Mouse (Mus musculus) left cerebral cortex, adult 18-20 months (tissue): Measurements from ENCODE around the gene Dync1li1. TPM values are rescaled to one million over a fixed set of nuclear protein-coding genes. Genes with fewer than 3 reads are reported as not detected.

Experiments used
- DNase-seq, 2 experiments: peaks; one replicate each; pipeline ENCODE4 v3.0.0; 2021 to 2022; ENCODE audit warnings: low spot score in 2 of 2, mixed read lengths in 1 of 2
- total RNA-seq, 2 experiments: library from RNA; stranded (reverse); gene quantifications; 2 replicates each; pipeline ENCODE4 v1.2.3; 2021

Dync1li1 gene
- total RNA-seq, 2 experiments from 2014 or later: 93.8 to 96.2 TPM

GRCm38 (mm10) chr9:114761848-114762247 lies 73.3 kb downstream of the Dync1li1 start:
- peak in 1 of 2 experiments; percentile 19 for DNase-seq

- DNase-seq: no peak
Observed at GRCm38 (mm10) chr9:114763341-114763740, 74.8 kb downstream of the Dync1li1 start.

GRCm38 (mm10) chr9:114767030-114767429 lies 78.4 kb downstream of the Dync1li1 start:
- DNase-seq: peak in 1 of 2 experiments; percentile 31

- DNase-seq: no peak
Observed at GRCm38 (mm10) chr9:114767507-114767906, 78.9 kb downstream of the Dync1li1 start.

GRCm38 (mm10) chr9:114768066-114768465 lies 79.5 kb downstream of the Dync1li1 start:
- DNase-seq: no peak

GRCm38 (mm10) chr9:114770224-114770623 lies 81.6 kb downstream of the Dync1li1 start:
- no peak for DNase-seq

- DNase-seq: no peak
Observed at GRCm38 (mm10) chr9:114771565-114771964, 83.0 kb downstream of the Dync1li1 start.

Other genes with a start within 250 kb of the Dync1li1 start
- not detected for gene Ccr4, start 183.9 kb upstream of the Dync1li1 start, total RNA-seq
- gene C130032M10Rik, start 173.1 kb upstream of the Dync1li1 start, total RNA-seq: not detected
- gene Trim71, start 124.4 kb upstream of the Dync1li1 start, total RNA-seq: under 1 TPM; 0.84 to 0.95 TPM
- 10 to 100 TPM; 45.2 to 45.3 TPM for gene Cnot10, start 48.6 kb upstream of the Dync1li1 start, total RNA-seq
- 10 to 100 TPM; 20.2 to 23.7 TPM for gene Cmtm6, start 42.3 kb downstream of the Dync1li1 start, total RNA-seq
- 1 to 10 TPM; 3.6 to 5.0 TPM for gene Cmtm7, start 93.1 kb downstream of the Dync1li1 start, total RNA-seq
- 1 to 10 TPM; 1.5 to 1.9 TPM for gene Cmtm8, start 155.4 kb downstream of the Dync1li1 start, total RNA-seq
- 10 to 100 TPM; 83.6 to 91.5 TPM for gene Gpd1l, start 245.2 kb downstream of the Dync1li1 start, total RNA-seq